Mouse (Mus musculus) thymus, postnatal 10 days (tissue): ENCODE measurements around the gene Pla2g12b.

ENCODE experiments used
- DNase-seq, 2 experiments: peaks; one replicate each; pipeline ENCODE4 v3.0.0; 2021; ENCODE audit warnings: low spot score in 2 of 2

The Pla2g12b gene

GRCm38 (mm10) chr10:59466626-59467025 lies 63.2 kb downstream of the Pla2g12b start:
- DNase-seq, result no peak

- DNase-seq, result no peak
Measured at GRCm38 (mm10) chr10:59467297-59467696, 63.8 kb downstream of the Pla2g12b start.

- no peak for DNase-seq
Measured at GRCm38 (mm10) chr10:59470451-59470850, 67.0 kb downstream of the Pla2g12b start.
